Mouse (Mus musculus) neural tube, embryonic 11.5 days (tissue): ENCODE results near the gene Arpc5l. TPM values are rescaled to one million over a fixed set of nuclear protein-coding genes. Genes with fewer than 3 reads are reported as not detected.

Experiments
- ATAC-seq: fragments of 200-750 bp; cut with Nextera tagmentation; 2 replicates; pipeline ENCODE4 v1.8.0; 2017; ENCODE audit warnings: moderate number of reproducible peaks, mild to moderate bottlenecking, moderate TSS enrichment, moderate library complexity; ENCODE audit not compliant: insufficient read depth, low FRiP score, low TSS enrichment
- DNase-seq: peaks from one replicate; pipeline ENCODE4 v3.0.0-alpha.2; 2015; ENCODE audit warnings: low spot score
- H3K27ac ChIP-seq: fragments of 300-500 bp; sonication (generic); 2 replicates; pipeline ENCODE4 v1.5.1; 2014; ENCODE audit warnings: low read depth, mild to moderate bottlenecking, low read length
- H3K27me3 ChIP-seq: fragments of 300-500 bp; sonication (generic); 2 replicates; pipeline ENCODE4 v1.6.1; 2014; ENCODE audit warnings: mild to moderate bottlenecking, low read length, mixed read lengths; ENCODE audit not compliant: control insufficient read depth, insufficient read depth
- H3K36me3 ChIP-seq: fragments of 300-500 bp; sonication (generic); 2 replicates; pipeline ENCODE4 v1.6.1; 2014; ENCODE audit warnings: mild to moderate bottlenecking, low read length, moderate library complexity, mixed read lengths; ENCODE audit not compliant: control insufficient read depth, insufficient read depth
- H3K4me1 ChIP-seq: fragments of 300-500 bp; sonication (generic); 2 replicates; pipeline ENCODE4 v1.6.1; 2014; ENCODE audit warnings: low read length, mixed read lengths; ENCODE audit not compliant: control insufficient read depth, insufficient read depth
- H3K4me2 ChIP-seq: fragments of 300-500 bp; sonication (generic); 2 replicates; pipeline ENCODE4 v1.6.1; 2014; ENCODE audit warnings: low read depth, mild to moderate bottlenecking, moderate library complexity
- H3K4me3 ChIP-seq: fragments of 300-500 bp; sonication (generic); 2 replicates; pipeline ENCODE4 v1.5.1; 2014; ENCODE audit warnings: low read depth, low read length
- H3K9ac ChIP-seq: fragments of 300-500 bp; sonication (generic); 2 replicates; pipeline ENCODE4 v1.6.1; 2014; ENCODE audit warnings: mild to moderate bottlenecking, low read length
- H3K9me3 ChIP-seq: fragments of 300-500 bp; sonication (generic); 2 replicates; pipeline ENCODE4 v1.6.1; 2016; ENCODE audit warnings: low read length; ENCODE audit not compliant: control insufficient read depth
- WGBS: fragments of 180-500 bp; shearing (Covaris S2); extraction: QIAGEN DNeasy Blood & Tissue Kit; methylation state at CpG from one replicate; pipeline ENCODE4 v1.1.7; 2014; 5-methylcytosine and 5-hydroxymethylcytosine counted together
- polyA plus RNA-seq: library from polyadenylated mRNA; unstranded; fragments of >200 nt; fragmentation: Nextera tagmentation; extraction: Ambion mirVana; gene quantifications from 2 replicates; pipeline ENCODE4 v1.2.1, GENCODE M21; 2014

The Arpc5l gene
- polyA plus RNA-seq: 131 and 133 TPM in 2 replicates

GRCm38 (mm10) chr2:39004880-39005435 is at the start of gene Arpc5l:
TSS of gene Arpc5l (plus strand) at chr2:39005348.
- WGBS: under 1% methylated on average over 58 of the region's 58 CpGs
- peak; percentile 93 for DNase-seq
- H3K27me3 ChIP-seq: no peaks in the 10 kb centered on the region
- no peaks in the 10 kb centered on the region for H3K9me3 ChIP-seq
- H3K4me2 ChIP-seq: peak within 1 kb of the TSS; percentile 94
- peak within 1 kb of the TSS; percentile 86 for H3K9ac ChIP-seq
- H3K4me3 ChIP-seq: peak within 1 kb of the TSS; percentile 77
- peak within 1 kb of the TSS; percentile 81; the same call in 1 of the 2 replicates for H3K27ac ChIP-seq
- peaks cover 23% of the 10 kb centered on the region for H3K36me3 ChIP-seq
- peak; percentile 85 for ATAC-seq
- peaks cover 26% of the 10 kb centered on the region for H3K4me1 ChIP-seq

DNA sequence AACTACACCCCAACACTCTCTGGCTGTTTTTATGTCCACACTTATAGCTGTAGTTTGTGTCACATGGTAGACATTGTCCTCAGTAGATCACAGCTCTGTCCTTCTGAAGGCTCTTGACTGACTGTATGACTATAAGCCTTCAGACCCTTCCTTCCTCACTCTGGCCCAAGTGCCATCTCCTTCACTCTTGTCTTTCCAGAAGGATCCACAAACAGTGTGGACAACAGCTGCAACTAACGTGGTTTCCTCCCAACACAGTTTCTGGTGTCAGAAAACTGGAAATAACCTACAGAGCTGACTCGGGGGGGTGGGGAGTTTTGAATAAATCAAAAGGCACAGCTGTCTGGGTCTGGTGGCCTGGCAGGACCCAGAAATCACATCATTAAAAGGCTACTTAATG is 49.1 kb upstream of the Arpc5l start:
- Histone ChIP-seq H3K4me1 (no peaks in the 10 kb centered on the region), H3K4me2 (no peak overlapping the region), H3K4me3 (no peak overlapping the region), H3K27me3 (no peaks in the 10 kb centered on the region), H3K27ac (no peak overlapping the region), H3K36me3 (no peaks in the 10 kb centered on the region), H3K9me3 (no peaks in the 10 kb centered on the region), H3K9ac (no peak overlapping the region)
- DNase-seq (no peak), ATAC-seq (no peak)
- WGBS: 86% methylated on average over 2 of the region's 2 CpGs

DNA sequence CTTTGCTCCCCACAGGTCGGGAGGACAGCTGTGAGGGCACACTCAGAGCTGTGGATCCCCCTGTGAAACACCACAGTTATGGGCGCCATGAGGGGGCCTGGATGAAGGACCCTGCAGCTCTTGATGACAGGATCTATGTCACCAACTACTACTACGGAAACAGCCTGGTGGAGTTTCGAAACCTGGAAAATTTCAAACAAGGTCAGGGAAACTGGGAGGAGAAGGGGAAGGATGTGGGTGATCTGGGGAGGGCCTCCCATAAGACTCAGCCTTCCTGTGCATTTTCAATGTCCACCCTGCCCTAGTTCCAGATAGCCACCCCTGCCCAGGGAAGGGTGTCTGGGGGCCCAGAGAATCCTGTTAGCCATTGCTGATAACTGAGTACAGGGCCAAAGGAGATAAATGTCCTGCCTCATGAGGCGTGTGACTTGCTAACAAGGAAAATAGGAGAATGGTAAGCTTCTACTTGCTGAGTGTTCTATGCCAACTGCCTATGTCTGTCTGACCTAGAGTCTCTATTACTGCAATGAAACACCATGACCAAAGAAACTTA is 47.4 kb upstream of the Arpc5l start:
- H3K4me2 ChIP-seq: no peak overlapping the region
- no peak overlapping the region for H3K4me3 ChIP-seq
- no peaks in the 10 kb centered on the region for H3K9me3 ChIP-seq
- H3K4me1 ChIP-seq: no peaks in the 10 kb centered on the region
- no peak overlapping the region for H3K9ac ChIP-seq
- H3K27ac ChIP-seq: no peak overlapping the region
- no peaks in the 10 kb centered on the region for H3K36me3 ChIP-seq
- no peaks in the 10 kb centered on the region for H3K27me3 ChIP-seq
- no peak for ATAC-seq
- WGBS: 90% methylated on average over 5 of the region's 5 CpGs
- no peak for DNase-seq

DNA sequence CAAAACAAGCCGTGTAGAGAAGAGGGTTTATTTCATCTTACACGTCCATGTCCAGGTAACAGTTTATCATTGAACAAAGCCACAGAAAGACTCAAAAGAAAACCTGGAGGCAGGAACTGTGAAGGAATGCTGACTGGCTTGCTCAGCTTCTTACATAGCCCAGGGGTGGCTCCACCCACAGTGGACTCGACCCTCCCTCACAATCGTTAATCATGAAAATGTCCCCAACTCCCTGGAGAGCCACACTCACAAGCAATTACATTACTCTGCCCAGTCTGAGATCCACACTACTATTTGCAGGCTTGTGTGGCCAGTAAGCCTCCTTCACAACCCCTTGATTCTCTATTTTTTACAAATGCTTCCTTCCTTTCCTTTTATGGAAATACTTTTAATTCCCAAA is 41.0 kb upstream of the Arpc5l start:
- Histone ChIP-seq H3K4me2 (no peak overlapping the region), H3K27me3 (no peaks in the 10 kb centered on the region), H3K4me1 (no peaks in the 10 kb centered on the region), H3K4me3 (no peak overlapping the region), H3K36me3 (no peaks in the 10 kb centered on the region), H3K9me3 (no peaks in the 10 kb centered on the region), H3K27ac (no peak overlapping the region), H3K9ac (no peak overlapping the region)
- ATAC-seq: 0 out of 2 replicates have a peak, but pooled peaks have one; percentile 53
- peak; percentile 43 for DNase-seq
- 35% methylated on average over 4 of the region's 4 CpGs for WGBS

DNA sequence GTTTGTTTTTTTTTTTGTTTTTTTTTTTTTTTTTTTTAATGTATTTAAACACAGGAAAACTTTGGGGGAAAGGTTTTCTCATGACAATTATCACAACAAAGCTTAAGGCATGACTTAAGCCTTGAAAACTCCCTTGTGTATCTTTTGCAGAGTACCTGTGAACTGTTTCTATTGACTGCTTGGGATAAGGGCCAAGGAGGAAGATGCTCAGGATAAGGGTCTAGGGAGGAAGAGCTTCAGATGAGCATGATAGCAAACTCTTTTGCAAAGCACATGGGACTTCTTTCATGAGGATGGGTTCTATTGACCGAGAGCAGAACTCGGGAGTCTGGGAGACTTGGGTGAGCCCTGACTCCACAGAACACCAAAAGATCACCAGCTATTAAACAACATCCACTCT is 35.5 kb upstream of the Arpc5l start:
- Histone ChIP-seq H3K36me3 (no peaks in the 10 kb centered on the region), H3K9me3 (no peaks in the 10 kb centered on the region), H3K4me3 (no peak overlapping the region), H3K27ac (no peak overlapping the region), H3K4me2 (no peak overlapping the region), H3K27me3 (no peaks in the 10 kb centered on the region), H3K4me1 (no peaks in the 10 kb centered on the region), H3K9ac (no peak overlapping the region)
- no peak for ATAC-seq
- 100% methylated on average over 2 of the region's 2 CpGs for WGBS
- DNase-seq: no peak

- Histone ChIP-seq H3K36me3 (no peaks in the 10 kb centered on the region), H3K4me2 (no peak overlapping the region), H3K4me3 (no peak overlapping the region), H3K27me3 (no peaks in the 10 kb centered on the region), H3K9me3 (no peaks in the 10 kb centered on the region), H3K27ac (no peak overlapping the region), H3K9ac (no peak overlapping the region), H3K4me1 (no peaks in the 10 kb centered on the region)
- ATAC-seq (no peak), DNase-seq (no peak)
- 90% methylated on average over 5 of the region's 5 CpGs for WGBS
Observed at GRCm38 (mm10) chr2:38970057-38970456, 35.1 kb upstream of the Arpc5l start.

DNA sequence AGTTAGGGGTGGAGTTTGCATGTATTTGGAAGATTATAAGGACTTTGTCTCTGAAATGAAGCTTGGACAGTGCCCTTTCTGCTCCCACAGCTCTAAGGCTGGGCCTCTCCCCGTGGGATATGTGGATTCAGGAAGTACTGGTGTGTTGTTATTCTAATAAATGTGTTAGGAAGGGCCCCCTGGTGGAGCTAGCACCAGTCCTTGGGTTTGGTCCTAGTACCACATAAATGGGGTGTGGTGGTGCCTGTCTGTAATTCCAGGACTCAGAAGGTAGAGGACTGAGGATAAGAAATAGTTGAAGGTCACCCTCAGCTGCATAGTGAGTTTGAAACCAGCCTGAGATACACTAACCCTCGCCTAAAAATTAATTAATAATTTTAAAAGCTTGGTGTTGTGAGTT is 31.9 kb upstream of the Arpc5l start:
- WGBS: 32% methylated on average over 2 of the region's 2 CpGs
- no peak for DNase-seq
- no peak overlapping the region for H3K4me3 ChIP-seq

DNA sequence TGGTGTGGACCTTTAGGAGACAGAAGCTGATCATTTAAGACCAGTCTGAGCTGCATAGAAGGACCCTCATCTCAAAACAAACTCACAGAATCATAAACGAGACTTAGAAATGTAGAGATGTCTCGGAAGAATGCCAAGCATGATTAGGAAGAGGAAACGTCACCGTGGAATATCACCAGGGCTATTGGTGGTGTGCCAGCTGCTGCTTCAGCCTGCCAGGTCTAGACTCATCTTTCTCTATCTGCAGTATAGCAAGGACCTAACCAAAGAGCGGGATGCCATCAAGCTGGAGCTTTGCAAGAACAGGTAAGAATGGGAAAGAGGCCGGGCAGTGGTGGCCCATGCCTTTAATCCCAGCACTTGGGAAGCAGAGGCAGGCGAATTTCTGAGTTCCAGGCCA is 31.4 kb upstream of the Arpc5l start:
- Histone ChIP-seq H3K9me3 (no peaks in the 10 kb centered on the region), H3K4me3 (no peak overlapping the region), H3K27me3 (no peaks in the 10 kb centered on the region), H3K27ac (no peak overlapping the region), H3K4me2 (no peak overlapping the region), H3K36me3 (no peaks in the 10 kb centered on the region), H3K4me1 (no peaks in the 10 kb centered on the region), H3K9ac (no peak overlapping the region)
- ATAC-seq: no peak
- WGBS: 84% methylated on average over 7 of the region's 7 CpGs
- no peak for DNase-seq

More for the DNA sequence above, 31.9 kb upstream of the Arpc5l start:
- H3K9ac ChIP-seq: no peak overlapping the region
- no peak overlapping the region for H3K27ac ChIP-seq
- no peaks in the 10 kb centered on the region for H3K27me3 ChIP-seq
- ATAC-seq: no peak
- H3K9me3 ChIP-seq: no peaks in the 10 kb centered on the region
- no peaks in the 10 kb centered on the region for H3K36me3 ChIP-seq
- H3K4me2 ChIP-seq: no peak overlapping the region
- H3K4me1 ChIP-seq: no peaks in the 10 kb centered on the region

GRCm38 (mm10) chr2:38974171-38974570 is 31.0 kb upstream of the Arpc5l start:
- 39% methylated on average over 2 of the region's 2 CpGs for WGBS

More at GRCm38 (mm10) chr2:38974171-38974570, 31.0 kb upstream of the Arpc5l start:
- ATAC-seq: no peak
- Histone ChIP-seq H3K27ac (no peak overlapping the region), H3K36me3 (no peaks in the 10 kb centered on the region), H3K27me3 (no peaks in the 10 kb centered on the region), H3K4me1 (no peaks in the 10 kb centered on the region), H3K4me2 (no peak overlapping the region), H3K9ac (no peak overlapping the region), H3K9me3 (no peaks in the 10 kb centered on the region), H3K4me3 (no peak overlapping the region)
- no peak for DNase-seq
